Mouse (Mus musculus): ENCODE data around the gene Mfsd8.
"Not testable (repeated sequence)": the region's sequence is repeated elsewhere in the genome, so short reads cannot be mapped to it uniquely, and the experiment has no call there.

Mfsd8 gene

DNA sequence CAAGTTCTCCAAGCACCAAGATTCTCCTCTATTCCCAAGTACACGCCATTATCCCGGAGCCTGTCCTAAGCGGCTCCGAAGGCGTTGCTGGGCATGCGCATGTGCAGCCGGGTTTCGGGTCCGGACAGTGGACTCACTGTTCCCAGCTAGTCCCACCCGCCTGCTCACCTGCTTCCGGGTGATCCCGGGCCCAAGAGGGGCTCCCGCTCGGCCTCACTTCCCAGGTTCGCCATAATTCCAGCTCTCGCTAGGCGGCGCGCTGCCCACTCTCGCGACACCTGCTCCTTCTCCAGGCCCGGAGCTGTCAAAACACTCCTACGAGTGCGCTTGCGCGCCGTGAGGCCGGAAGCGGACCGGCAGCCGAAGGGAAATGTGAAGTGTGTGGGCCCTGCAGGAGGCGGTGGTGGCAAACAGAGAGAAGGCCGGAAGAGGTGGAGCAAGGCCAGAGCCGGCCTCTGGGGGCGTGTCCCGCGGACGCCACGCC lies at the start of gene Mfsd8:
TSS of gene Mfsd8 (minus strand) at position 414 of the 484 bp plus-strand sequence.
- DNase-seq (ENCODE audit: low spot score in 2 of 2): peak; percentile 93 to 96

GRCm38 (mm10) chr3:40894336-40894735 lies 47.6 kb upstream of the Mfsd8 start:
- peak; percentile 29 to 47 for DNase-seq (ENCODE audit: low spot score in 2 of 2)

DNA sequence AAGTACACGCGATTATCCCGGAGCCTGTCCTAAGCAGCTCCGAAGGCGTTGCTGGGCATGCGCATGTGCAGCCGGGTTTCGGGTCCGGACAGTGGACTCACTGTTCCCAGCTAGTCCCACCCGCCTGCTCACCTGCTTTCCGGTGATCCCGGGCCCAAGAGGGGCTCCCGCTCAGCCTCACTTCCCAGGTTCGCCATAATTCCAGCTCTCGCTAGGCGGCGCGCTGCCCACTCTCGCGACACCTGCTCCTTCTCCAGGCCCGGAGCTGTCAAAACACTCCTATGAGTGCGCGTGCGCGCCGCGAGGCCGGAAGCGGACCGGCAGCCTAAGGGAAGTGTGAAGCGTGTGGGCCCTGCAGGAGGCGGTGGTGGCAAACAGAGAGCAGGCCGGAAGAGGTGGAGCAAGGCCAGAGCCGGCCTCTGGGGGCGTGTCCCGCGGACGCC lies 47.2 kb upstream of the Mfsd8 start:
- peak; percentile 98 to 99 for DNase-seq (ENCODE audit: low spot score in 2 of 2)

DNA sequence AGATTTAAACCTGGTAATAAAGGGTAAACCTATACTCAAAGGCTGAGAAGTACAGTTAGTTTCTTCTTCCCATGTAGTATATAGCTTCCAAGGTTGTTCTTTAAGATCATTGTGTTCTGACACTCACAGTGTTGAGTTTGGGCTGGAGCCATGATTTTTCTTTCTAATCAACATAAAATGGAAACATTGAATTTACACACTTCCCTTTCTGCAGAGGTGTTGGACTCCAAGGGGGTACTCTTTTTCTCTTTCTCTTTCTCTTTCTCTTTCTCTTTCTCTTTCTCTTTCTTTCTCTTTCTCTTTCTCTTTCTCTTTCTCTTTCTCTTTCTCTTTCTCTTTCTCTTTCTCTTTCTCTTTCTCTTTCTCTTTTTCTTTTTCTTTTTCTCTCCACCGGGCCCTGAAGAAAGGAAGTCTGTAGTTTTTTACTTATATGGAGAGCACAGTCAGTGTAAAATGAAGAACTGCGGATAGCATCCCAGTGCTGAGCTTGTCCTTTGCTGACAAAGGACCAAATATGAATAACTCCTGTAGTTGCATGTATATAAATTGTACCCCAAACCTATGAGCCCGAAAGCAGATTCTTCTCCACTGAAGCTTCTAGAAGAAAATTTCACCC lies 6.5 kb upstream of the Mfsd8 start:
- not testable (repeated sequence) for DNase-seq (ENCODE audit: low spot score in 2 of 2)

DNA sequence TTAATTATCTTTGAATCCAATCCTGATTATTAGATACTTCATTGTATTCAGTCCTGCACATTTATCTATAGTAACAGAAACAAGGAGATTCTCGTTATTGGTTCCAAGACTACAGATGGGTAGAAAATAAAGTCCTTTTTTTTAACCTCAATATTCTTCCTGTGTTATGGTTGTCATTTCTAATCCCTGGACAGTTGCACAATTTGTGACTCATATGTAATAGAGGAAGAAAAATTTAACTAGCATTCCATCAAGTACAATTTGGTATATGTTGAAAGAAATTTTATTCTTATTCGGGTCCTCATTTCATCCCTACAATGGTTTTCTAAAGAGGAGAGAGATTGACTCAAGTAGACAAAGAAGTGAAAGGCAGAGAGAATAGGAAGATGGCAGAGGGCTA lies 1.2 kb upstream of the Mfsd8 start:
- DNase-seq (ENCODE audit: low spot score in 2 of 2): not testable (repeated sequence)

- DNase-seq (ENCODE audit: low spot score in 2 of 2): peak; percentile 52 to 63
Measured at GRCm38 (mm10) chr3:40847018-40847417, 332 bp upstream of the Mfsd8 start.

GRCm38 (mm10) chr3:40846957-40847017 lies 101 bp upstream of the Mfsd8 start, which contains the start of gene Abhd18:
Abhd18 (plus strand) TSS chr3:40846970.
- DNase-seq (ENCODE audit: low spot score in 2 of 2): not testable (repeated sequence)

GRCm38 (mm10) chr3:40845521-40845920 lies 1.2 kb downstream of the Mfsd8 start:
- DNase-seq (ENCODE audit: low spot score in 2 of 2): not testable (repeated sequence)

DNA sequence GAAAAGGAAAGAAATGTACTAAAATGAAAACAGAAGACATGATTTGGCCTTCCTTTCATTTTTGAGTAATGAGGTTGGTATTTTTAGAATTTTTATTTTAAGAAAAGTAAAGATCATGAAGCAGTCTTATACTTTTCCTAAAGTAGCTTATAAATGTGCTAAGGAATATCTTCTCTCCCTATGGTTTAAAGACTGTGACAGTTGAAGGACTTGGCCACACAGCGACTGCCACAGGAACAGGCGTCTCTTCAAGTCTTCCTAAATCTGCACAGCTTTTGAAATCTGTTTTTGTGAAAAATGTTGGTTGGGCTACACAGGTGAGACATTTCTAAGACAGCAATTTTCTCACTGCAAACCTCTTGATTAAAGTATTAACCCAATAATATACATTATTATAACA lies 33.4 kb downstream of the Mfsd8 start:
- DNase-seq (ENCODE audit: low spot score in 2 of 2): no peak

DNA sequence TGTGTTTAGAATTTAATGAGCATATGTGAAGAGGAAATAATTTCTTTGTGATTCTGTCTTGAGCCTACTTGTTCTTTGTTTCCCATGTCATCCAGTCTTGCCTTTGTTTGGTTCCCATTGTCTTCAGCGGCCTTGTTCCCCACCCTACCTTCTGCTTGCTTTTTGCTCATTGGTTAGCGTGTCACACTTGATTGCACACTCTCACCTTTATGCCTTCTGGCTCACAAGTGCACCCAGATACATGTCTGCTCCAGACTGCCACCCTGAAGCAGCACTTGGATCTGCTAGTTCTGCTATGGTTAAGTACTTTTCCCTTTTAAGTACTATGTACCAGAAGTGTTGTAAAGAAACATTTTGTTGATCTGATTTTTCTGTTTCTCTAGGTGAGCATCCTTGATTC lies 36.8 kb downstream of the Mfsd8 start:
- no peak for DNase-seq (ENCODE audit: low spot score in 2 of 2)

DNA sequence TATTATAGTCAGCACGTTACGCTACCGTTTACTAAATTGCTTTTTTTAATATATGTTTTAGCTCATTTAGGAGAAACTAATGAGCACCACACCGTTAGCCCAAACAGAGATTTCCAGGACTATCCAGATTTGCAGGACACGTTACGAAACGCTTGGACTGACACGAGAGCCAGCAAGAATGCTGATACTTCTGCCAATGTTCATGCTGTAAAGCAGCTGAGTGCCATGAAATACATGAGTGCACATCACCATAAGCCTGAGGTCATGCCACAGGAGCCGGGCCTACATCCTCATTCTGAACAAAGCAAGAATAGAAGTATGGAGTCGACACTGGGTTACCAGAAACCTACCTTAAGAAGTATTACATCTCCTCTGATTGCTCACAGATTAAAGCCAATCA lies 38.0 kb downstream of the Mfsd8 start:
- DNase-seq (ENCODE audit: low spot score in 2 of 2): no peak

- DNase-seq (ENCODE audit: low spot score in 2 of 2): no peak
Measured at GRCm38 (mm10) chr3:40806871-40807270, 39.8 kb downstream of the Mfsd8 start.

- DNase-seq (ENCODE audit: low spot score in 2 of 2): peak; percentile 54 to 61
Measured at GRCm38 (mm10) chr3:40800373-40800823, 46.3 kb downstream of the Mfsd8 start.

DNA sequence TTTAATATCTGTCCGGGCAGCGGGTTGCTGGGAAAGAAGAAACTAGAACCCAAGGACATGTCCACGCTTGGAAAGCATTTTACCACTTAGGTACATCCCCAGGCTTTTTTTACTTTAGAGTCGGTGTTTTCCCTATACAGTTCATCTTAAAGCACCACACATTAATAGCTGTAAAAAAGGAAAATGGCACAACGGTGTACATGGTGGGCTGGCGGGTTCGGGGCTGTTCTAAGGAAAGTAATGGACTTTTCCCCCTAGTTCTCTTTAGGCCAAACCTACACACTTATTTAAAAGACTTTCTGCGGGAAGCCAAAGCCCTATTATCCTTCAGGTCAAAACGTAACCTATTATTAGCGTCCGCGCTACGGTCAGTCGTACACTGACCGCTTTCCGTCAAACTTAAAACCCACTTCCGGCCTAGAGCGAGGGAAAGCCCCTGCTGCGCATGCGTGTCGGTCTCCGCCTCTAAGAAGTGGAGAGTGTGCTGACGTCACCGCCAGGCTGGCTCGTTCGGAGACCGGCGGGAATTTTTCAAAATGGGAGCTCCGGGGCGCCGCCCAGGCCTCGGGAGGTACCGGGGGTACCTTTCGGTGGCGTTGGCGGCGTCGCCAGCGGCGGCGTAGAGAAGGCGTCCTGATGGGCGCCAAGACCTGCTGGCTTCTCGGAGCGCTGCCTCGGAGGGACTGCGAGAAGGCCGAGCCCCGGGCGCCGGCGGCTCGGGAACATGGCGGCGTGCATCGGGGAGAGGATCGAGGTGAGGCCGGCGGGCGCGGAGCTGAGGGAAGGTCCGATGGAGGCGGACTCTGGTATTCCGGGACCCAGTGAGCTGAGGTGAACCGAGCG lies 46.9 kb downstream of the Mfsd8 start, which contains the start of gene Plk4:
TSS of gene Plk4 (plus strand) at position 490 of the 843 bp plus-strand sequence.
- peak; percentile 92 to 96 for DNase-seq (ENCODE audit: low spot score in 2 of 2)

DNA sequence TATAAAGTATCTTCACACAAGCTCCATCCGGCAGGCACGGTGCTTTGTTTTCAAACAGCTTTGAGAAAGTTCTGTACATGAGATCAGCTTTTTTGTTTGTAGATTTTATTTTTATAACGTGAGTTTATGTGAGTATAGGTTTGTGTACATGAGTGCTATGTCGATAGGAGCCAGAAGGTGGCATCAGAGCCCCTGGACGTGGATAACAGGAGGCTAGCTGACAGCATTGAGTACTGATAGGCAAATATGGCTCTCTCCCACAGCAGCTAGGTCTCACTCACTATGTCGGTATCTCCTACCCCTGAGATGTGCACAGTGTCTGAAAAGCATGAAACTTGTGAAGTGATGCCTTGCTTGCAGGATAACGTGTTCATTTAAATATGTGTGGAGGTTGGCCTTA lies 48.2 kb downstream of the Mfsd8 start:
- DNase-seq (ENCODE audit: low spot score in 2 of 2): peak; percentile 32 to 56

DNA sequence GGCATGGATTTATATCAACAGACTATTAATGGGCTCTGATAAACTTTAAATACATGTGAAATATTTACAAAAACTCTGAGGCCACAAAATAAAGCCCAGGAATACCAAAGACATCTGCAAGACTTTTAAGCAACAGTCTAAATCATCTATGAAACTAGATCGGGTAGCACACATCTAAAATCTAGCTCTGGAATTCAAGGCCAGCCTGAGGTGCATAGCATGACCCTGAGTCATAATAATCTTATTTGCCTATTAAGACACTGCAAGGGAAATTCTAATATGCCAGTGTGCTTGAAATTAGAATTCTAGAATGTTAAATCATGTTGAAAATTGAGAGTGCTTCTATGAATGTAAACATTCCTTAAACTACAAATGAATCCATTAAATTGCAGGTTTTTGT lies 48.6 kb downstream of the Mfsd8 start:
- DNase-seq (ENCODE audit: low spot score in 2 of 2): no peak

DNA sequence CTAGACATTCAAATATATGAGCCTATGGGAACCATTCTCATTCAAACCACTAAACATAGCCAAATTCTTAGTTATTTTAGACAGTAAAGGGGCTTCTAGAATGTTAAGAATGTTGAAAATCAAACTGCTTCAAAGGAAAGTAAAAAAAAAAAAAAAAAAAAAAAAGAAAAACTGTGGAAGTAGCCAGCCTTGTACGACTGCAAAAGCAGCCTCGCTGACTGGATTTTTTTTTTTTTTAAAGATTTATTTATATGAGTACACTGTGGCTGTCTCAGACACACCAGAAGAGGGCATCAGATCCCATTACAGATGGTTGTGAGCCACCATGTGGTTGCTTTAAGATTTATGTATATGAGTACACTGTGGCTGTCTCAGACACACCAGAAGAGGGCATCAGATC lies 52.9 kb downstream of the Mfsd8 start:
- DNase-seq (ENCODE audit: low spot score in 2 of 2): no peak
